Mouse (Mus musculus) kidney, adult 2 months (tissue): ENCODE data around the gene Psmd11.

Experiments
- CTCF ChIP-seq: fragments of 200-500 bp; conservative IDR thresholded peaks from 2 replicates; pipeline ENCODE4 v1.5.1; 2011; ENCODE audit warnings: low read depth, mild to moderate bottlenecking, control low read depth, low read length, moderate library complexity, mixed read lengths; ENCODE audit not compliant: insufficient read depth, insufficient read length
- POLR2A ChIP-seq: fragments of 200-500 bp; IDR thresholded peaks from one replicate; pipeline ENCODE4 v1.6.1; 2011; ENCODE audit warnings: low read depth, low read length, control low read depth

DNA sequence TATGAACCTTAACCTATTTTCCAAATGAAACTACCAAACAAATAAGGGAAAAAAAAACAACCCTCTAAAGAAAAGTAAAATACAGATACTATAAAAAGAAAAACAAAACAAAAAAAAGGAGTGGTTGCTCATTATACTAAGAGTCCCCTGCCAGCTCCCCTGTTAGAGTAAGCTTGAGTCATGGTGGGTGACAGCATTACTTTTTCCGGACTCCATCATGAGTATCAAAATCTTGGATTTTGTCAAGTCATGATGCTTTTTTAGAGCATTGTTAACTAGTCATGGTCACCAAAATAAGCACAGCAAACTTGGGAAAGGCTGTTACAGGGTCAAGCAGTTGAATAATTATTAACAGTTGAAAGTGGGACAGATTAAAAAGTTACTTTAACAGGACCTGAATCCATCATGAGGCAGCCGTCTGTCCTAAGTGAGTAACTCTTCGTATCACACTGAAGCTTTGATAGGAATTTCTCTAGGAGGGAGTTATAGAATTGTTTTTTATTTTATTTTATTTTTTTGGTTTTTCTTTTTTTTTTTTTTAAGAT is 2.0 kb downstream of the Psmd11 start:
- no peak for TF ChIP-seq CTCF
- no peak for TF ChIP-seq POLR2A
